Mouse (Mus musculus) effector memory CD4-positive, alpha-beta T cell, adult 7 months (primary cell): ENCODE results near the gene Tcf23. TPM values are rescaled to one million over a fixed set of nuclear protein-coding genes. Genes with fewer than 3 reads are reported as not detected.

Experiments
- polyA plus RNA-seq: library from polyadenylated mRNA; unstranded; fragments of 100-300 nt; shearing (Covaris generic); gene quantifications from one replicate; pipeline ENCODE4 v1.2.1, GENCODE M21; 2017

Tcf23 gene
- polyA plus RNA-seq = 0.18 TPM

GRCm38 (mm10) chr5:30968416-30968815 is at the start of gene Tcf23:
TSS of gene Tcf23 (plus strand) at chr5:30968662.

GRCm38 (mm10) chr5:30921256-30922033 is 47.0 kb upstream of the Tcf23 start, which contains the start of gene Khk:
TSS of gene Khk (plus strand) at chr5:30921431.

GRCm38 (mm10) chr5:30944956-30945781 is 23.3 kb upstream of the Tcf23 start, which contains the start of gene Cgref1:
TSS of gene Cgref1 (minus strand) at chr5:30945591.

GRCm38 (mm10) chr5:30959966-30960501 is 8.4 kb upstream of the Tcf23 start, which contains the start of gene Preb:
TSS of gene Preb (minus strand) at chr5:30960361.

Other genes starting within 250 kb of the Tcf23 start
- 12.2 TPM for gene Mapre3, start 154.0 kb upstream of the Tcf23 start, polyA plus RNA-seq
- 42.7 TPM for gene Tmem214, start 100.7 kb upstream of the Tcf23 start, polyA plus RNA-seq
- gene Agbl5, start 80.0 kb upstream of the Tcf23 start, polyA plus RNA-seq = 7.4 TPM
- gene Ost4, start 60.9 kb upstream of the Tcf23 start, polyA plus RNA-seq = 327 TPM
- 0.84 TPM for gene Emilin1, start 55.3 kb upstream of the Tcf23 start, polyA plus RNA-seq
- 12.2 TPM for gene Khk, start 47.2 kb upstream of the Tcf23 start, polyA plus RNA-seq
- gene Cgref1, start 23.1 kb upstream of the Tcf23 start, polyA plus RNA-seq = not detected
- gene Preb, start 8.3 kb upstream of the Tcf23 start, polyA plus RNA-seq = 193 TPM
- 54.6 TPM for gene Atraid, start 79.7 kb downstream of the Tcf23 start, polyA plus RNA-seq
- gene Slc5a6, start 80.3 kb downstream of the Tcf23 start, polyA plus RNA-seq = 5.9 TPM
- gene Cad, start 86.1 kb downstream of the Tcf23 start, polyA plus RNA-seq = 19.3 TPM
- gene Dnajc5g, start 137.6 kb downstream of the Tcf23 start, polyA plus RNA-seq = not detected
- gene Slc30a3, start 139.6 kb downstream of the Tcf23 start, polyA plus RNA-seq = 0.22 TPM
- not detected for gene Trim54, start 148.1 kb downstream of the Tcf23 start, polyA plus RNA-seq
- gene Ucn, start 170.2 kb downstream of the Tcf23 start, polyA plus RNA-seq = not detected
- gene Mpv17, start 185.6 kb downstream of the Tcf23 start, polyA plus RNA-seq = 22.2 TPM
- gene Gm29609, start 211.2 kb downstream of the Tcf23 start, polyA plus RNA-seq = 0.72 TPM
- 85.8 TPM for gene Gtf3c2, start 211.5 kb downstream of the Tcf23 start, polyA plus RNA-seq
- 84.4 TPM for gene Snx17, start 224.6 kb downstream of the Tcf23 start, polyA plus RNA-seq
- 33.5 TPM for gene Eif2b4, start 224.8 kb downstream of the Tcf23 start, polyA plus RNA-seq
- gene Zfp513, start 233.6 kb downstream of the Tcf23 start, polyA plus RNA-seq = 26.7 TPM